Mouse (Mus musculus) heart, adult 10 weeks (tissue): ENCODE results near the gene Smarcd3. TPM values are rescaled to one million over a fixed set of nuclear protein-coding genes. Genes with fewer than 3 reads are reported as not detected.

Source experiments
- polyA plus RNA-seq: library from polyadenylated mRNA; stranded (reverse); fragments of 350-450 nt; fragmentation: Illumina TruSeq; extraction: RNeasy Lipid Tissue Mini Kit (QIAGEN cat#74804); gene quantifications from one replicate; pipeline ENCODE4 v1.2.3, GENCODE M21; 2014; ENCODE audit warnings: low read depth, low replicate concordance

The Smarcd3 gene
- 61.2 TPM for polyA plus RNA-seq

DNA sequence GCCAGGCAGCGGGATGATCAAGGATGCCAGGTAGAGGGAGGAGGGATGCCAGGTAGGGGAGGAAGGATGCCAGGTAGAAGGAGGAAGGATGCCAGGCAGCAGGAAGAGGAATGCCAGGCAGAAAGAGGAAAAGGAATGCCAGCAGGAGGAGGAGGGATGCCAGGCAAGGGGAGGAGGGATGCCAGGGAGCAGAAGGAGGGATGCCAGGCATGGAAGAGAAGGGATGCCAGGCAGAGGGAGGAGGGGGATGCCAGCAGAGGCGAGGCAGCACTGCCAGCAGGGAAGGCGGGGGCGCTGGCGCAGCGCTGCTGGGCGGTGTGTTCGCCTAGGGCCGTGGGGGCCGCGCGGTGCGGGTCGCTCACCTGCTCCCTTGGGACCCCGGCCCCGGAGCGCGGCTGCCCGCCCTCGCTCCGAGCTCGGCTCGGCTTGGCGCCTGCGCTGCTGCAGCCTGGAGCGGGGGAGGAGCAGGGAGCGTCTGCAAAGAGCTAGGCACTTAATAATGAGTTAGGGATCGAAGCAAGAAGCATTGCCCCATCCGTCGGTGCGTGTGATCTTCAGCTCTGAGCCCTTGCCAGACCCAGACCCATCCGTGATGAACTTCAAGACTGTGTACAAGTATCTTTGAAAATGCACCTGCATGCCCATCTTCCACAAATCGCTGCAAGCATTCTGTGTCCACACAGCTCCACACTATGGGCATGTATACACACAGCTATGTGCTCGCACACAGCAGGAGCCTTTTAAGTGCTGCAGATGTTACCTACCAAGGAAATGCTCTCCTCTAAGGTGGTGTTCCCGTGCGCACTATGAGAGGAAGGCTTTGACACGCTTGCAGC lies at the start of gene Smarcd3:
Gene Smarcd3 (minus strand): TSS at position 426 of the 836 bp plus-strand sequence.

GRCm38 (mm10) chr5:24586547-24587199 lies 37.5 kb downstream of the Smarcd3 start, which contains the start of gene Chpf2:
Chpf2 (plus strand) TSS chr5:24586741.

GRCm38 (mm10) chr5:24577183-24577929 lies 46.9 kb downstream of the Smarcd3 start, which contains the start of gene Abcf2:
Abcf2 (minus strand) TSS chr5:24577467.

GRCm38 (mm10) chr5:24556709-24557108 lies 67.5 kb downstream of the Smarcd3 start, which contains the start of gene 4931409K22Rik:
4931409K22Rik (minus strand) TSS chr5:24556809.

Other genes starting within 250 kb of the Smarcd3 start
- 1.4 TPM for gene Atg9b, start 232.3 kb downstream of the Smarcd3 start, polyA plus RNA-seq
- 90.0 TPM for gene Abcb8, start 230.7 kb downstream of the Smarcd3 start, polyA plus RNA-seq
- 0.21 TPM for gene Asic3, start 211.0 kb downstream of the Smarcd3 start, polyA plus RNA-seq
- gene Cdk5, start 200.9 kb downstream of the Smarcd3 start, polyA plus RNA-seq = 23.0 TPM
- 24.9 TPM for gene Slc4a2, start 200.6 kb downstream of the Smarcd3 start, polyA plus RNA-seq
- 266 TPM for gene Fastk, start 179.1 kb downstream of the Smarcd3 start, polyA plus RNA-seq
- 18.0 TPM for gene Tmub1, start 176.6 kb downstream of the Smarcd3 start, polyA plus RNA-seq
- 83.9 TPM for gene Agap3, start 172.2 kb downstream of the Smarcd3 start, polyA plus RNA-seq
- gene Gbx1, start 97.2 kb downstream of the Smarcd3 start, polyA plus RNA-seq = not detected
- 88.1 TPM for gene Asb10, start 83.4 kb downstream of the Smarcd3 start, polyA plus RNA-seq
- not detected for gene 4931409K22Rik, start 67.6 kb downstream of the Smarcd3 start, polyA plus RNA-seq
- 59.9 TPM for gene Abcf2, start 46.9 kb downstream of the Smarcd3 start, polyA plus RNA-seq
- 6.5 TPM for gene Chpf2, start 37.7 kb downstream of the Smarcd3 start, polyA plus RNA-seq
- gene Nub1, start 61.1 kb upstream of the Smarcd3 start, polyA plus RNA-seq = 36.8 TPM
- 0.97 TPM for gene Wdr86, start 106.3 kb upstream of the Smarcd3 start, polyA plus RNA-seq
- gene Crygn, start 133.6 kb upstream of the Smarcd3 start, polyA plus RNA-seq = not detected
- 124 TPM for gene Rheb, start 218.2 kb upstream of the Smarcd3 start, polyA plus RNA-seq